Mouse (Mus musculus): ENCODE measurements around the gene Rpl36. TPM values are rescaled to one million over a fixed set of nuclear protein-coding genes. Genes with fewer than 3 reads are reported as not detected.
A peak's percentile ranks its signal among the peaks of the same experiment; 100 is the strongest.

Rpl36 gene
- polyA plus RNA-seq, 1 experiment from 2014 or later, result 1,126 TPM

DNA sequence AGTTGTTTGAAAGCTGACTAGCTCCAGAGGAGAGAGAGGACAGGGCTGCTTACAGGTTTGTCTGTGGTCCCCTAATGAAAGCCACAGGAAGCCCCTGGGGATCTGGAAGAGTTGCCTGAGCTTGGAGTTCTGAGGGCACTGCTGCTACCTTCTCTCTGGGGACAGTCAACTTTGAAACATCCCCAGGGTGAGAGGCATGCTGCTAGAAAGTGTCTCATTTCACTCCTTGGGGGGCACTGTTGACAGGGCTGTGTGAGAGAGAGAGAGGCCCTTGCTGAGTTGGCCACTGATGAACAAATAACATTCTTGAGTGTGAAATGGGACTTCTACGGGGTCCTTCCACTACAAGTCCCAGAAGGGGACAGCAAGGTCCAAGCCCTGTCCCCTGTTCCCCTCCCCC lies 25.4 kb upstream of the Rpl36 start:
- Histone ChIP-seq H3K27me3 (no peaks in the 10 kb centered on the region), H3K9me3 (no peaks in the 10 kb centered on the region), H3K36me3 (peaks cover 49% of the 10 kb centered on the region), H3K4me2 (replicated peaks) (no peak overlapping the region), H3K4me1 (peaks cover 58% of the 10 kb centered on the region), H3K27ac (replicated peaks) (no peak overlapping the region), H3K4me3 (no peak overlapping the region), H3K9ac (replicated peaks) (peak overlapping the region; percentile 5; the same call in 1 of the 2 replicates)
- 77% methylated on average over 1 of the region's 1 CpGs for WGBS
- no peak for ATAC-seq (replicated peaks)

DNA sequence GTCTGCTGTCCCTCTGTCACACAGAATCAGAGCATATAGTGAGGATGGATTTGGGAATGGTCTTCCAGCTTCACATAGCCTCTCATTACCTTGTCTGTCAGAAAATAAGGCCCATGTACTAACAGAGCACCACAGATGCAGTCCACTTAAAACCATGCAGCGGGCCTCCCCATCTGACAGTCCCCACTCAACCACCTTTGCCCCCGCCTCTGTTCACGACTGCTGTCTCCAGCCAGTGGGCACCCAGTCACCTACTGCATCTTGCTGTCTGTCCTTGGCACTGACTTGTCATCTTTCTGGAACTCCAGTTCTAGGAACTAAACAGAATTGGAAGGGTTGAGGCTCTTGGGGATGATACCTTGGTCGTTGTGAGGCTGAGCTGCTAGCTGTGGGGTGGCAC lies 24.3 kb upstream of the Rpl36 start:
- ATAC-seq (replicated peaks), result no peak
- H3K36me3 ChIP-seq, result peaks cover 60% of the 10 kb centered on the region
- WGBS, result 91% methylated on average over 4 of the region's 4 CpGs
- H3K4me1 ChIP-seq, result peaks cover 50% of the 10 kb centered on the region
- no peaks in the 10 kb centered on the region for H3K27me3 ChIP-seq
- no peak overlapping the region for H3K27ac ChIP-seq (replicated peaks)
- no peak overlapping the region for H3K9ac ChIP-seq (replicated peaks)
- no peak overlapping the region for H3K4me2 ChIP-seq (replicated peaks)
- H3K4me3 ChIP-seq, result no peak overlapping the region
- no peaks in the 10 kb centered on the region for H3K9me3 ChIP-seq

DNA sequence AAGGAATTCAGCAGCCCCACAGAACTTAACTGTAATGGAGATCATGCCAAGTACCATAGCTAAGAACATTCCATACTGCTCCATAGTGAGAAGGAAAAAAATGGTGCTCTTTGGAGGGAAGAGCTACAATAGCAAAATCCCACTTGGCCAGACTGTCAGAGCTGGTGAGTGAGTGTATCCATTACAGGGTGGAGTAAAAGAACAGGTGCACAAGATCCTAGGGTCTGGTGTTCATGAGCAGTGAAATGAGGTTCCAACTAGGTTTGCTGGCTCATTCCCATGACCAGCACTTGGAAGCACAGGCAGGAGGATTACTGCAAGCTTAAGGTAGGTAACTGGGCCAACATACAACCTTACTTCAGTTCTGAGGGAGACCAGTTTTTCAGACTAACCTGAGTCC lies 20.7 kb upstream of the Rpl36 start:
- Histone ChIP-seq H3K4me3 (no peak overlapping the region), H3K9me3 (no peaks in the 10 kb centered on the region), H3K27ac (replicated peaks) (no peak overlapping the region), H3K36me3 (peaks cover 87% of the 10 kb centered on the region), H3K27me3 (no peaks in the 10 kb centered on the region), H3K9ac (replicated peaks) (no peak overlapping the region), H3K4me2 (replicated peaks) (no peak overlapping the region), H3K4me1 (peaks cover 30% of the 10 kb centered on the region)
- ATAC-seq (replicated peaks), result no peak

DNA sequence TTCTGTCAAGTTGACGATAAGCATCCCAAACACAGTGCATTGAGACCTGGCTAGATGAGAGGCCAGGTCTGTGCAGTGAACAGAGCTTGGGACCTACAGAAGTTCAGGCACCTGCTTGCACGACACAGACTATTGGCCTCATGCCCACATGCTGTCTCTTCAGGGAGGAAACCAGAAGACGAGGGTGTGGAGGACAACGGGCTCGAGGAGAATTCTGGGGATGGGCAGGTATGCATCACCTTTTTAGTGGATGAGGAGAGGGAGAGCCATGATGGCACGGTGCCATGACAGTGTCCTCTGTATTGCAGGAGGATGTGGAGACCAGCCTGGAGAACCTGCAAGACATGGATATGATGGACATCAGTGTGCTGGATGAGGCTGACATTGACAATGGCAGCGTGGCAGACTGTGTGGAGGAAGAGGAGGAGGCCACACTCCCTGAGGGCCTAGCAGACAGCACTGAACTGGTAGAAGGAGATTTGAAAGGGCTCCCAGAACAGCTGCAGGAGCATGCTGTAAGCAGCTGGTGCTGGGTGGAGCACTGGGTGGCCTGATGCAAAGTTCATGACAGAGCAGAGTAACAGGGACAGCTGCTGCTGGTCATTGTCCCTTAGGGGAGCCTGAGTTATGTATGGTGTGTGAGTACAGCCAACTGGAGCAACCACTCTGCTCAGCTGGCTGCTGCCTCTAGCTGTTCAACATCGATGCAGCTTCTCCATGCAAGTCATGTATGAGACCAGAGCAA lies 19.5 kb upstream of the Rpl36 start:
- H3K9me3 ChIP-seq, result no peaks in the 10 kb centered on the region
- no peak overlapping the region for H3K4me2 ChIP-seq (replicated peaks)
- 83% methylated on average over 8 of the region's 8 CpGs for WGBS
- H3K36me3 ChIP-seq, result peaks cover 84% of the 10 kb centered on the region
- no peak overlapping the region for H3K9ac ChIP-seq (replicated peaks)
- H3K4me3 ChIP-seq, result no peak overlapping the region
- H3K4me1 ChIP-seq, result peaks cover 18% of the 10 kb centered on the region
- ATAC-seq (replicated peaks), result no peak
- no peaks in the 10 kb centered on the region for H3K27me3 ChIP-seq
- H3K27ac ChIP-seq (replicated peaks), result no peak overlapping the region

DNA sequence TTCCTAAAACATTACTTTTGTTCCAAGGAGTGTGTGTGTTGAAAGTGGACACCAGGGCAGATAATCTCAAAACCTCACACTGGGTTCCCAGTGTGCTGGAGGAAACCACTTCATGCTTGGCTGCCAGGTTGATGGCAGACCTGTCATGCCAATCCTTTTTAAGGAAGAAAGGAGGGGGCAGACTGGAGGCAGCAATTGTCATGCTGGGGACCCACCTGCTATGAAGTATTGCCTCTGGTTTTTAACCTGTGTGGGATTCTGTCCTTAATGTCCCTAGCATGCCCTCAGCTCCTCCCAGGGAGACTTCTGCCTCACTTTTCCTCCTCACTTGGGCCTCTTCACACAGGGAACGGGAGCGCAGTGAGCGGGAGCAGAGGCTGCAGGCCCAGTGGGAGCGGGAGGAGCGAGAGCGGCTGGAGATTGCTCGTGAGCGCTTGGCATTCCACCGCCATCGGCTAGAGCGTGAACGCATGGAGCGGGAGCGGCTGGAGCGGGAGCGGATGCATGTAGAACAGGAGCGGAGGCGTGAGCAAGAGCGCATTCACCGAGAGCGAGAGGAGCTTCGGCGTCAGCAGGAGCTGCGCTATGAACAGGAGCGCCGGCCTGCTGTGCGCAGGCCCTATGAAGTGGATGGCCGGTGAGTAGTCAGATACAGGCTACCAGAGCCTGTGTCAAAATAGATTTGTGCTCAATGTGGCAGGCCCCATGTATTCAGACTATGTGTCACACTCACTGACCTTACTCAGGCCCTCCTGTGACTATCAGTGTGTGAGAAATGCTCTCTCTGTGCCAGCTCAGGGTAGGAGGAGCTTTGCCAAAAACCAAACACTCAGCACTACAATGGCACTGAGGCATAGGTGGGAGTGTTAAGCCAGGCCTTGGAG lies 9.8 kb upstream of the Rpl36 start:
- H3K9ac ChIP-seq (replicated peaks), result no peak overlapping the region
- no peak for ATAC-seq (replicated peaks)
- H3K4me2 ChIP-seq (replicated peaks), result no peak overlapping the region
- H3K36me3 ChIP-seq, result peaks cover 88% of the 10 kb centered on the region
- H3K9me3 ChIP-seq, result no peaks in the 10 kb centered on the region
- WGBS, result 95% methylated on average over 28 of the region's 28 CpGs
- H3K27me3 ChIP-seq, result no peaks in the 10 kb centered on the region
- peaks cover 4% of the 10 kb centered on the region for H3K4me1 ChIP-seq
- H3K4me3 ChIP-seq, result no peak overlapping the region
- H3K27ac ChIP-seq (replicated peaks), result no peak overlapping the region

DNA sequence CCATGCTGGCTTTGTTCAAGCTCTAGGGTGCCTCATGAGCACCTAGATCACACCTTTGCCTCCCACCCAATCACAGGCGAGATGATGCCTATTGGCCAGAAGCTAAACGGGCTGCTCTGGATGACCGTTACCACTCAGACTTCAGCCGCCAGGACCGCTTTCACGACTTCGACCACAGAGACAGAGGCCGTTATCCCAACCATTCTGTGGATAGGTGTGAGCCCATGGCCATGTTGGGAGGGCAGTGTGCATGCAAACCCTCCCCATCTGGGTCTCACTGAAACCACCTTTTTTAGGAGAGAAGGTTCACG lies 9.2 kb upstream of the Rpl36 start:
- H3K27ac ChIP-seq (replicated peaks), result no peak overlapping the region
- 93% methylated on average over 9 of the region's 9 CpGs for WGBS
- H3K9ac ChIP-seq (replicated peaks), result no peak overlapping the region
- no peaks in the 10 kb centered on the region for H3K27me3 ChIP-seq
- H3K9me3 ChIP-seq, result no peaks in the 10 kb centered on the region
- peaks cover 88% of the 10 kb centered on the region for H3K36me3 ChIP-seq
- no peak for ATAC-seq (replicated peaks)
- H3K4me1 ChIP-seq, result peaks cover 10% of the 10 kb centered on the region
- H3K4me3 ChIP-seq, result no peak overlapping the region
- no peak overlapping the region for H3K4me2 ChIP-seq (replicated peaks)

DNA sequence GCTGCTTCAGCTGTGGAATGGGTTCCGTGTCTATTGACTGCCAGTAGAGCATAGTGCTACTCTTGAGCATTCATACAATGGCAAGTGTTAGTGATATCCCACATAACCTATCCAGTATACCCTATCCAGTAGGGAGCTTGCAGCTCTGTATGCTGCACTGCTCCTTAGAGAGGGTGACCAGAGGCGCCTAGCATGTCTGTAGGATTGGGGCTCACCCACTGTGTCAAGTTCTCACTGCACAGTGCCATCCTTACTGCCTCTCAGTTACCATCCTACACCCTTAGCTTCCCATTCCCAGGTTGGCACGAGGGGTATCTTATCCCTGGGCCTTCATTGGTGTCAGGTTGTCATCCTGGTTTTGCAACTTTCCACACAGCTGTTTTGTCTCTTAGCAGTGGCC lies 8.8 kb upstream of the Rpl36 start:
- no peaks in the 10 kb centered on the region for H3K27me3 ChIP-seq
- no peak for ATAC-seq (replicated peaks)
- peaks cover 85% of the 10 kb centered on the region for H3K36me3 ChIP-seq
- no peak overlapping the region for H3K27ac ChIP-seq (replicated peaks)
- H3K4me1 ChIP-seq, result peaks cover 12% of the 10 kb centered on the region
- H3K9ac ChIP-seq (replicated peaks), result no peak overlapping the region
- no peak overlapping the region for H3K4me2 ChIP-seq (replicated peaks)
- no peaks in the 10 kb centered on the region for H3K9me3 ChIP-seq
- over 99% methylated on average over 3 of the region's 3 CpGs for WGBS
- no peak overlapping the region for H3K4me3 ChIP-seq

DNA sequence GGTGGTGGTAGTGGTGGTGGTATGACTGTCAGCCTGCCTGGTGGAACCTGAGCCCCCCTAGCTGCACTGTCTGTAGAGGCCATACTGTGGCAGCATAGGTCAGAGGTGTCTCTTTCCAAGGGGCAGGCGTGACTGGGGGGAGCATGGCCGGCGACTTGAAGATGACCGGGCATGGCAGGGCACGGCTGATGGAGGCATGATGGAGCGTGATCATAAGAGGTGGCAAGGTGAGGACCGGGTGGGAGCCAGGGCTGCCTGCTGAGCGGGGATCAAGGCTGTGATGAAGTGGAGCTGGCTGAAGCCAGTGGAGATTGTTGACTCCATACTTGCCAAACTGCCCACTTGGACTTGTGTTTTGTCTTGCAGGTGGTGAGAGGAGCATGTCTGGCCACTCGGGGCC lies 7.8 kb upstream of the Rpl36 start:
- H3K4me2 ChIP-seq (replicated peaks), result no peak overlapping the region
- no peak for ATAC-seq (replicated peaks)
- no peak overlapping the region for H3K9ac ChIP-seq (replicated peaks)
- no peak overlapping the region for H3K4me3 ChIP-seq
- no peak overlapping the region for H3K27ac ChIP-seq (replicated peaks)
- peaks cover 75% of the 10 kb centered on the region for H3K36me3 ChIP-seq
- H3K4me1 ChIP-seq, result peaks cover 18% of the 10 kb centered on the region
- WGBS, result 88% methylated on average over 9 of the region's 9 CpGs
- H3K27me3 ChIP-seq, result no peaks in the 10 kb centered on the region
- H3K9me3 ChIP-seq, result no peaks in the 10 kb centered on the region

DNA sequence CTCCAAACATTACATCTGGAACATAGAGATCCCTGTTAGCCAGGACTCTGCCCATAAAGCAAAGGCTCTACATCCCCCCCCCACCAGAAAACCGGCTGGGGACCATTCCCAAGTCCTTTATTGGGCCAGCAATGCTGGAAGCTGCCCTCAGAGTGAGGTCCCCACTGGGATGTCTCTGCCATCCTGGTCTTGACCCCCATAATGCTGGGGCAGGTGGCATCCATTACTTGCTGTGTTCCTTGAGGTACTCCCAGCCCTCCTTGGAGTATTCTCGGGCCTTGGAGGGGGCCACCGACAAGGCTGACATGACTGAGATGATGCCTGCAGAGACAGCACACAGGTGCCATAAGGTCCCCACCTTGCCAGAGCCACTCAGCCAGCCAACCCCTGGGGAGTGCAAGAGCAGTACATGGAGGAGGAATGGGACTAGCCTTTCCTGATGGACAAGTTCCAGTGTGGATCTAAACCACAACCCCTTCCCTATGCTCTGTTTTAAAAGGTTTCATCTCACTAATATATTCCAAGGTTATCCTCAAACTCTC lies 5.6 kb upstream of the Rpl36 start:
- no peaks in the 10 kb centered on the region for H3K9me3 ChIP-seq
- H3K4me3 ChIP-seq, result no peak overlapping the region
- ATAC-seq (replicated peaks), result no peak
- no peak overlapping the region for H3K9ac ChIP-seq (replicated peaks)
- H3K27ac ChIP-seq (replicated peaks), result no peak overlapping the region
- H3K4me1 ChIP-seq, result peaks cover 22% of the 10 kb centered on the region
- H3K27me3 ChIP-seq, result no peaks in the 10 kb centered on the region
- peaks cover 54% of the 10 kb centered on the region for H3K36me3 ChIP-seq
- 88% methylated on average over 3 of the region's 3 CpGs for WGBS
- no peak overlapping the region for H3K4me2 ChIP-seq (replicated peaks)

DNA sequence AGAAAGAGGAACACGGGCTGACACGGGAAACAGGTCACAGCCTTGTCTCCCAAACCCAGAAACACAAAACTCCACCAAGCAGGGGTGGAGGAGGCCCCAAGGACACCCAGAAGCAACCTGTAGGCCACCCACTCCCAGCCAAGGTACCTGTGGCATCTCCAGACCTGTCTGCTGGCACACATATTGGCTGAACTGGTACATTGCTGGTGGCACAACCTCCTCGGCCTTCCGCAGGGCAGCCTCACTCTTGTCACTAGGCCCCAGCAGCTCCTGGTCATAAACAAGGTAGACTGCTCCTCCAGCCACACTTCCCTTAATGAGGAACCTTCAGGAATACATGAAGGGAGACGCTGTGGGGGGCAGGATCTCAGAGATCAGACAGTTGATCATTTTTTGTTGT lies 4.5 kb upstream of the Rpl36 start:
- peaks cover 43% of the 10 kb centered on the region for H3K36me3 ChIP-seq
- H3K4me2 ChIP-seq (replicated peaks), result peak overlapping the region; percentile 72
- H3K27ac ChIP-seq (replicated peaks), result 0 out of 2 replicates have a peak overlapping the region, but pooled peaks have one; percentile 79
- H3K4me1 ChIP-seq, result peaks cover 22% of the 10 kb centered on the region
- ATAC-seq (replicated peaks), result no peak
- H3K9ac ChIP-seq (replicated peaks), result peak overlapping the region; percentile 76; the same call in 1 of the 2 replicates
- 58% methylated on average over 5 of the region's 5 CpGs for WGBS
- peak overlapping the region; percentile 65 for H3K4me3 ChIP-seq
- no peaks in the 10 kb centered on the region for H3K9me3 ChIP-seq
- H3K27me3 ChIP-seq, result no peaks in the 10 kb centered on the region

DNA sequence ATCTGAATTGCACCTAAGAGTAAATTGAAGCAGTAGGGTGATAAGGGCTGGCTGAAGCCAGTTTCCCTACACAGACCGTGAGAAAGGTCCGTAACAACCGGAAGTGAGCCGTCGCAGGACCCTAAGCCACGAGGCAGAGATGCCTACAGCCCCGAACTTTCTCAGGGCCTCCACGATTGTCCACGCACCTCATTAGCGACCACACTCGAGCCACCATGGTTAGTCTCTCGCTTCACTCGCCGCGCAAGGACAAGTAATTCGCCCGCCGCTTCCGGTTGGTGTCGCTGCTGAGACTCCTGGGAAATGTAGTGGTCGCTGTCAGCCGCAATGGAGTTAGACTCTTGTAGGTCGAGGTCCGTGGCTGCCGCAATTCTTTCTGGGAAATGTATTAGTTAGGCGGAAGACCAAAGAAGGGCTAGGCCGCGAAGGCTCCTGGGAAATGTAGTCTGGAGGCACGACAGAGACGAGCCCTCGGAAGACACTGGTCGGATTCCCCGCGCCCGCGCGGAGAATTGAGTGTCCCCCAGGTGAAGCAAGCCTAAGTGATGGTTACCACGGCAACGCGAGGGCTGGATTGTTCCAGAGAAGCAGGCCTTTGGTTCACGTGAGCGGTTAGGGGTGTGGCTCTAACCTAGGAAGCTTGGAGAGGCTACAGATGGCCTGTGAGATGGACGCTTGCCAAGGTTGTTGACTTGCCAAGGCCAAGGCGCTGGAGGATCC lies 3.6 kb upstream of the Rpl36 start, which contains the start of gene 2410015M20Rik:
Gene 2410015M20Rik (minus strand): TSS at position 320 of the 720 bp plus-strand sequence.
- Histone ChIP-seq H3K4me1 (peaks cover 29% of the 10 kb centered on the region), H3K27ac (replicated peaks) (peak within 1 kb of the TSS; percentile 79), H3K27me3 (no peaks in the 10 kb centered on the region), H3K4me3 (peak within 1 kb of the TSS; percentile 65), H3K36me3 (peaks cover 37% of the 10 kb centered on the region), H3K9ac (replicated peaks) (peak within 1 kb of the TSS; percentile 76), H3K4me2 (replicated peaks) (peak within 1 kb of the TSS; percentile 72), H3K9me3 (no peaks in the 10 kb centered on the region)
- peak; percentile 87 for ATAC-seq (replicated peaks)
- under 1% methylated on average over 44 of the region's 44 CpGs for WGBS

DNA sequence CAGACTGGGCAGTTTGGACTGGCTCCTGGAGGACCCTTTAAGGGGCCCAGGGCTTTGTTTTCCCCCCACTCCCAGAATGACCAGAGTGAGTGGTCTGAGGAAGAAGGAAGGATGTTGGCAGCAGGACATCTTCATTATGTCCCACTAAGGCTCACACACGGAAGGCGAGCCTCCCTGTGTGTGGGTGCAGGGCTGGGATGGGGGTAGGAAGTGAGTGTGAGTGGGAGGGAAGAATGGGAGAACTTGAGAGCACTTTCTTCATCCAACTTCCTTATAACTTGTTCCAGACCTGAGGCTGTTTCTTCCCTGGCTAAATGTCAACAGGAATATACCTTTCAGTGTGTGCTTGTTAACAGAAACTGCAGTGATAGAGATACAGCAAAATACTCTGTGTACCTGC lies 1.9 kb upstream of the Rpl36 start:
- no peaks in the 10 kb centered on the region for H3K27me3 ChIP-seq
- no peak overlapping the region for H3K4me3 ChIP-seq
- peaks cover 40% of the 10 kb centered on the region for H3K4me1 ChIP-seq
- peaks cover 35% of the 10 kb centered on the region for H3K36me3 ChIP-seq
- 72% methylated on average over 2 of the region's 2 CpGs for WGBS
- H3K9ac ChIP-seq (replicated peaks), result no peak overlapping the region
- H3K27ac ChIP-seq (replicated peaks), result no peak overlapping the region
- H3K9me3 ChIP-seq, result no peaks in the 10 kb centered on the region
- no peak overlapping the region for H3K4me2 ChIP-seq (replicated peaks)
- ATAC-seq (replicated peaks), result no peak
